Mouse (Mus musculus) C2C12 (cell line): Measurements from ENCODE around the gene Tcte1.

Experiments
- CTCF ChIP-seq: IDR thresholded peaks from one replicate; pipeline ENCODE4 v1.5.1; 2011; ENCODE audit not compliant: control insufficient read depth, insufficient read depth, insufficient read length
- USF1 ChIP-seq: IDR thresholded peaks from one replicate; pipeline ENCODE4 v1.6.1; 2011; ENCODE audit warnings: low read depth, mild to moderate bottlenecking, control low read depth, moderate library complexity

DNA sequence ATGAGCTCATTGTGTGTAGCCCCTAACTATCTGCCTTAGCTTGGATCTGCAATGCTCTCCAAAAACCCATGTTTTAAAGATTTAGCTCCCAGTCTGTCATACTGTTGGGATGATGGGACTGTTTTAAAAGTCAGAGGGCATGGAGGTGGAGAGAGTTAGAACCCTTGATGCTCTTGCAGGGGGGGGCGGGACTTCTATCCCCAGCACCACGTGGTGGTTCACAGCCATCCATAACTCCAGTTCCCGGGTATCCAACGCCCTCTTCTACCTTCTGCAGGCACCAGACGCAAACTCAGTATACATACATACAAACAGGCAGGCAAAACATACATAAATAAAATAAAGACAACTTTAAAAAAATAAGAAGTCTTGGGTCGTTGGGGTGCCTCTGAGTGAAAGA is 49.6 kb upstream of the Tcte1 start:
- no peak for TF ChIP-seq CTCF
- no peak for TF ChIP-seq USF1
